Comparison of ENCODE assay signal across 8 mouse cellular contexts in genomic region chr3:89395419-89395805, GRCm38 (mm10). TPM values are rescaled to one million over a fixed set of nuclear protein-coding genes. Genes with fewer than 3 reads are reported as not detected.
DNase-seq lines count a peak whose midpoint lies in the region; ATAC-seq lines count a peak whose summit lies in the region.

No protein-coding gene starts in this region.

- peaks cover 26% of the 10 kb centered on the region for H3K4me1 ChIP-seq in heart, embryonic 11.5 days (ENCODE audit: control insufficient read depth, insufficient read depth, low read length)
- peaks cover 52% of the 10 kb centered on the region for H3K4me1 ChIP-seq in hindbrain, embryonic 16.5 days (ENCODE audit: control insufficient read depth, insufficient read depth, low read depth, low read length)
- H3K4me1 ChIP-seq in midbrain, embryonic 11.5 days (ENCODE audit: control insufficient read depth, insufficient read depth, low read length), result peaks cover 41% of the 10 kb centered on the region

- intact Hi-C loops in gastrocnemius, postnatal 36 days (cut with DNase I), result no loop called here

- ATAC-seq in heart, embryonic 11.5 days (replicated peaks; ENCODE audit: insufficient number of reproducible peaks, low FRiP score, low TSS enrichment), result no peak
- no peak for ATAC-seq in hindbrain, embryonic 16.5 days
- ATAC-seq in midbrain, embryonic 11.5 days (ENCODE audit: low FRiP score), result no peak
- ATAC-seq in monocyte, adult 5-6 weeks (replicated peaks; ENCODE audit: insufficient number of reproducible peaks, low FRiP score, low TSS enrichment, poor library complexity, severe bottlenecking), result no peak

- 2% methylated on average over 10 of the region's 10 CpGs for WGBS in heart, embryonic 11.5 days (ENCODE audit: insufficient replicate concordance)
- 1% methylated on average over 10 of the region's 10 CpGs for WGBS in hindbrain, embryonic 16.5 days
- 2% methylated on average over 10 of the region's 10 CpGs for whole genome bisulfite sequencing in midbrain, embryonic 11.5 days

- no peaks in the 10 kb centered on the region for H3K9me3 ChIP-seq in heart, embryonic 11.5 days (replicated peaks; ENCODE audit: control insufficient read depth, low read length)
- no peaks in the 10 kb centered on the region for H3K9me3 ChIP-seq in hindbrain, embryonic 16.5 days (ENCODE audit: control insufficient read depth, low read length)
- no peaks in the 10 kb centered on the region for H3K9me3 ChIP-seq in midbrain, embryonic 11.5 days (ENCODE audit: control insufficient read depth, low read length)

- peak overlapping the region; percentile 93 for H3K27ac ChIP-seq in heart, embryonic 11.5 days (ENCODE audit: low read depth, low read length)
- H3K27ac ChIP-seq in hindbrain, embryonic 16.5 days (ENCODE audit: low read depth, low read length), result peak overlapping the region; percentile 34; the same call in 1 of the 2 replicates
- no peak overlapping the region for H3K27ac ChIP-seq in midbrain, embryonic 11.5 days (ENCODE audit: low read depth, low read length)

- H3K9ac ChIP-seq in heart, embryonic 11.5 days (ENCODE audit: low read depth, low read length), result peak overlapping the region; percentile 73
- H3K9ac ChIP-seq in hindbrain, embryonic 16.5 days (ENCODE audit: low read depth, low read length), result peak overlapping the region; percentile 17; the same call in 1 of the 2 replicates
- H3K9ac ChIP-seq in midbrain, embryonic 11.5 days (ENCODE audit: low read length), result no peak overlapping the region; the same call in 1 of the 2 replicates

- H3K4me3 ChIP-seq in heart, embryonic 11.5 days (ENCODE audit: low read depth, low read length), result peak overlapping the region; percentile 70
- H3K4me3 ChIP-seq in hindbrain, embryonic 16.5 days (ENCODE audit: low read length), result peak overlapping the region; percentile 45
- peak overlapping the region; percentile 42 for H3K4me3 ChIP-seq in midbrain, embryonic 11.5 days (ENCODE audit: low read depth, low read length)

- H3K27me3 ChIP-seq in heart, embryonic 11.5 days (ENCODE audit: control insufficient read depth, insufficient read depth, low read length), result no peaks in the 10 kb centered on the region
- H3K27me3 ChIP-seq in hindbrain, embryonic 16.5 days (replicated peaks; ENCODE audit: control insufficient read depth, insufficient read depth, low read length), result peaks cover 16% of the 10 kb centered on the region
- H3K27me3 ChIP-seq in midbrain, embryonic 11.5 days (ENCODE audit: control insufficient read depth, insufficient read depth, low read length), result peaks cover 16% of the 10 kb centered on the region

- no peaks in the 10 kb centered on the region for H3K36me3 ChIP-seq in heart, embryonic 11.5 days (ENCODE audit: control insufficient read depth, insufficient read depth, low read length)
- H3K36me3 ChIP-seq in hindbrain, embryonic 16.5 days (ENCODE audit: control insufficient read depth, insufficient read depth, low read length), result no peaks in the 10 kb centered on the region
- no peaks in the 10 kb centered on the region for H3K36me3 ChIP-seq in midbrain, embryonic 11.5 days (ENCODE audit: control insufficient read depth, insufficient read depth, low read length)

- peak overlapping the region; percentile 100 for H3K4me2 ChIP-seq in heart, embryonic 11.5 days
- H3K4me2 ChIP-seq in hindbrain, embryonic 16.5 days (ENCODE audit: low read length), result peak overlapping the region; percentile 74
- peak overlapping the region; percentile 84 for H3K4me2 ChIP-seq in midbrain, embryonic 11.5 days

- no peak for DNase-seq in heart, adult 8-10 months (ENCODE audit: low spot score)
- peak; percentile 72 for DNase-seq in cerebellum, adult 9-10 months
- DNase-seq in midbrain, embryonic 11.5 days (ENCODE audit: low spot score, missing footprints), result peak; percentile 87
- DNase-seq in gastrocnemius, postnatal 36 days, result no peak
- no peak for DNase-seq in retina, embryonic 14.5 days (ENCODE audit: low spot score)

RNA-seq across cellular contexts. Expression of gene Zbtb7b, which starts 0.8 kb away (rescaled TPM):
- 1.2 and 2.2 TPM in 2 replicates for polyA plus RNA-seq in heart, embryonic 11.5 days (2014; fragmentation: Nextera tagmentation; extraction: Ambion mirVana)
- 10 to 100 TPM; 19.6 to 23.2 (median 22.9) TPM for total RNA-seq in heart, adult 8-10 months (2022)
- polyA plus RNA-seq in hindbrain, embryonic 16.5 days (2015; fragmentation: Nextera tagmentation; extraction: Ambion mirVana), result 0.79 and 0.88 TPM in 2 replicates
- polyA plus RNA-seq in midbrain, embryonic 11.5 days (2014; fragmentation: Nextera tagmentation; extraction: Ambion mirVana), result 0.27 and 0.32 TPM in 2 replicates
- 49.4 to 76.6 TPM (median 51.2 TPM) in 3 replicates for total RNA-seq in monocyte, adult 5-6 weeks (2017)
- total RNA-seq in gastrocnemius, postnatal 36 days (2021), result 10 to 100 TPM; 23.4 to 24.5 TPM

RNA-seq across cellular contexts. Expression of gene Lenep, which starts 7.2 kb away (rescaled TPM):
- polyA plus RNA-seq in heart, embryonic 11.5 days (2014; fragmentation: Nextera tagmentation; extraction: Ambion mirVana), result not detected in 2 replicates
- total RNA-seq in heart, adult 8-10 months (2022), result 1 to 10 TPM in 2 of 4 experiments, under 1 TPM in 1, not detected in 1; 0.75 to 1.5 (median 1.2) TPM
- 0.60 TPM in 1 of 2 replicates, not detected in the other for polyA plus RNA-seq in hindbrain, embryonic 16.5 days (2015; fragmentation: Nextera tagmentation; extraction: Ambion mirVana)
- polyA plus RNA-seq in midbrain, embryonic 11.5 days (2014; fragmentation: Nextera tagmentation; extraction: Ambion mirVana), result 0.52 TPM in 1 of 2 replicates, not detected in the other
- total RNA-seq in monocyte, adult 5-6 weeks (2017), result 1.4 TPM in 1 of 3 replicates, not detected in the others
- under 1 TPM in 1 of 2 experiments, not detected in 1; 0.25 TPM for total RNA-seq in gastrocnemius, postnatal 36 days (2021)

RNA-seq across cellular contexts. Expression of gene Flad1, which starts 16.3 kb away (rescaled TPM):
- 33.7 and 34.2 TPM in 2 replicates for polyA plus RNA-seq in heart, embryonic 11.5 days (2014; fragmentation: Nextera tagmentation; extraction: Ambion mirVana)
- 10 to 100 TPM; 55.5 to 71.8 (median 67.9) TPM for total RNA-seq in heart, adult 8-10 months (2022)
- polyA plus RNA-seq in hindbrain, embryonic 16.5 days (2015; fragmentation: Nextera tagmentation; extraction: Ambion mirVana), result 34.7 and 36.6 TPM in 2 replicates
- polyA plus RNA-seq in midbrain, embryonic 11.5 days (2014; fragmentation: Nextera tagmentation; extraction: Ambion mirVana), result 25.0 and 25.4 TPM in 2 replicates
- 16.5 to 22.8 TPM (median 22.4 TPM) in 3 replicates for total RNA-seq in monocyte, adult 5-6 weeks (2017)
- total RNA-seq in gastrocnemius, postnatal 36 days (2021), result 10 to 100 TPM; 36.7 to 43.6 TPM

RNA-seq across cellular contexts. Expression of gene Cks1b, which starts 22.8 kb away (rescaled TPM):
- 399 and 411 TPM in 2 replicates for polyA plus RNA-seq in heart, embryonic 11.5 days (2014; fragmentation: Nextera tagmentation; extraction: Ambion mirVana)
- total RNA-seq in heart, adult 8-10 months (2022), result 1 to 10 TPM; 3.8 to 5.4 (median 4.2) TPM
- polyA plus RNA-seq in hindbrain, embryonic 16.5 days (2015; fragmentation: Nextera tagmentation; extraction: Ambion mirVana), result 87.9 and 91.5 TPM in 2 replicates
- 420 and 441 TPM in 2 replicates for polyA plus RNA-seq in midbrain, embryonic 11.5 days (2014; fragmentation: Nextera tagmentation; extraction: Ambion mirVana)
- total RNA-seq in monocyte, adult 5-6 weeks (2017), result 7.5 to 10.2 TPM (median 8.1 TPM) in 3 replicates
- 1 to 10 TPM; 3.4 to 4.8 TPM for total RNA-seq in gastrocnemius, postnatal 36 days (2021)

RNA-seq across cellular contexts. Expression of gene Shc1, which starts 22.8 kb away (rescaled TPM):
- polyA plus RNA-seq in heart, embryonic 11.5 days (2014; fragmentation: Nextera tagmentation; extraction: Ambion mirVana), result 42.3 and 51.5 TPM in 2 replicates
- 10 to 100 TPM; 33.3 to 37.7 (median 36.5) TPM for total RNA-seq in heart, adult 8-10 months (2022)
- polyA plus RNA-seq in hindbrain, embryonic 16.5 days (2015; fragmentation: Nextera tagmentation; extraction: Ambion mirVana), result 16.9 and 23.8 TPM in 2 replicates
- 23.4 and 26.2 TPM in 2 replicates for polyA plus RNA-seq in midbrain, embryonic 11.5 days (2014; fragmentation: Nextera tagmentation; extraction: Ambion mirVana)
- total RNA-seq in monocyte, adult 5-6 weeks (2017), result 48.9 to 65.4 TPM (median 58.4 TPM) in 3 replicates
- total RNA-seq in gastrocnemius, postnatal 36 days (2021), result 10 to 100 TPM; 20.2 TPM

Comparison
In these comparisons a context has a peak if more than half of its experiments do, and no peak if none do; other contexts are left out.
1. DNase-seq: peak in cerebellum, adult 9-10 months (single experiment) and midbrain, embryonic 11.5 days (single experiment); none in heart, adult 8-10 months (single experiment), gastrocnemius, postnatal 36 days (0 of 2) and retina, embryonic 14.5 days (single experiment).
2. Peak in every context shown above with its lines, with median percentiles within 50 percentile points of each other: H3K4me2 ChIP-seq and H3K4me3 ChIP-seq.